Mouse (Mus musculus): ENCODE measurements around the gene Lrrc31.
"Not testable (repeated sequence)": the region's sequence is repeated elsewhere in the genome, so short reads cannot be mapped to it uniquely, and the experiment has no call there.

The Lrrc31 gene

DNA sequence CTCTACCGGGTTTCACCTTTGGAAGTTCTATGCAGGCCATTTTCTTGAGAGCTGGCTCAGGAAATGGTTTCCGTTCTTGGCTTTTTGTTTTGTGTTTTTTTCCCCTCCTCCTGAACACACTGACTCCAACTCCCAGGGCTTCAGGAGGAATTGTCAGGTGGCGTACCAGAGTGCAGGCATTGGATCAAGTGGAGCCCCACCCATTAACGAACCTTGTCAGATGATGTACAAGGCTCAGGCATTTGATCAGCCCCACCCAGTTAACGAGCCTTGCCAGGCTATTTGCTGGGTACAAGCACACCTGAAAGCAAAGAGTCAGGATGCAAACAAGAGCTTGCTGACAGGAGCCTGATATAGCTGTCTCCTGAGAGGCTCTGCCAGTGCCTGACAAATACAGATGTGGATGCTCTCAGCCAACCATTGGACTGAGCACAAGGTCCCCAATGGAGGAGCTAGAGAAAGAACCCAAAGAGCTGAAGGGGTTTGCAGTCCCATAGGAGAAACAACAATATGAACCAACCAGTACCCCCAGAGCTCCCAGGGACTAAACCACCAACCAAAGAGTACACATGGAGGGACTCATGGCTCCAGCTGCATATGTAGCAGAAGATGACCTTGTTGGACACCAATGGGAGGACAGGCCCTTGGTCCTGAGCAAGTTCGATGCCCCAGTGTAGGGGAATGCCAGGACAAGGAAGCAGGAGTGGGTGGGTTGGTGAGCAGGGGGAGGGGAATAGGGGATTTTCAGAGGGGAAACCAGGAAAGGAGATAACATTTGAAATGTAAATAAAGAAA lies at the start of gene Lrrc31:
Gene Lrrc31 (minus strand): TSS at position 133 of the 795 bp plus-strand sequence.
- not testable (repeated sequence) for DNase-seq (ENCODE audit: low read depth)

DNA sequence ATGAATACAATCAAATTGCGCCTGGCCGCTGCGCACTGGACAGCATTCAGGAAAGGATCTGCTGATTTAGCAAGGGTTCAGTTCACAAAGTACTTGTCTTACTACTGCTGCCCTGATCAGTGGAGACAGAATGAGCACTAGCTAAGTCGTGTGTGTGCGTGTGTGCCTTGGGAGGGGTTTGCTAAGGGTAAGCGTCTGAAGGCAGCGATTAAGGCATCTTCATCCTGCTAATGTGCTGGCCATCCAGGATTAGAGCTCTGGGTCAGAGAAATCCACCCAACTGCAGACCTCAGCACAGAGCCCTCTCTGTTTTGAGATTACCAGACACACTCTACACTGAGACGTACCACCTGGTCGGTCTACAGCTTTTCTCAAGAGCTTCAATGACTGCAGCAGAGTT lies 48.7 kb upstream of the Lrrc31 start:
- DNase-seq (ENCODE audit: low read depth), result no peak

DNA sequence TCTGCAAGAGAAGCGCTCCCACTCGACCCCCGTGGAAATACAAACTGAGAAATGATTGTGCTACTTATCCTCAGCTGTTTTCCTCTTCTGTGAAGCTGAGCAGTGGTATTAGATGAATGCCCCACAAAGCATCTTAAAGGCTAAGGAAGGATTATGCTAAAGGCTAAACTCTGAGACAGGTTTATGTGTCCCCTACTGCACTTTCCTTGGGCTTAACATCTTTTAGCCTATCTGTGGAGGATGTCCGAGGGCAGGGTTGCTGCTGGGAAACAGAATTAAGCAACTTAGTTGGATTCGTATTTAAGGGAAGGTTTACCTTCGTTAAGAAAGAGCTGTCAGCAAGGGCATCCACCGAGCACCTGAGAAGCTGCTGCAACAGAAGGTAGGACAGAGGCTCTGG lies 46.4 kb upstream of the Lrrc31 start, which contains the start of gene Samd7:
Gene Samd7 (plus strand): TSS at position 288 of the 400 bp plus-strand sequence.
- DNase-seq (ENCODE audit: low read depth), result no peak

DNA sequence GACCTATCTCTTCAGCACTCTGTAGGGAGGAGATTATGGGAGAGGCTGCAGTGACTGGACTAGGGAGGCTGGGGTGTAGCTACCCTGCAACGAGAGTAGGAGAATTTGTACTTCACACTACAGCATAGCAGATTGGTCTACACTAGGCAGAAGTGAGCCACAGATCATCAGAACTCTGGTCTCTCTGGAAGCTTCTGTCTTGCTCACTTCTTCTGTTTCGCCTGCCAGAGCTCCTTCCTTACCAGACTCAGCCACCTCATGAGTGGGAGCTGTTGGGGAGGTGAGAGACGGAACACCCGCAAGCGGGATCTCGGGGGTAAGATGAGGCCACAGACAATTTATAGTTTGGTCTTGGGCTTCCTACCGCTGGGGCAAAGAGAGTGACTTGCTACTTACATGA lies 43.2 kb upstream of the Lrrc31 start:
- DNase-seq (ENCODE audit: low read depth), result no peak

DNA sequence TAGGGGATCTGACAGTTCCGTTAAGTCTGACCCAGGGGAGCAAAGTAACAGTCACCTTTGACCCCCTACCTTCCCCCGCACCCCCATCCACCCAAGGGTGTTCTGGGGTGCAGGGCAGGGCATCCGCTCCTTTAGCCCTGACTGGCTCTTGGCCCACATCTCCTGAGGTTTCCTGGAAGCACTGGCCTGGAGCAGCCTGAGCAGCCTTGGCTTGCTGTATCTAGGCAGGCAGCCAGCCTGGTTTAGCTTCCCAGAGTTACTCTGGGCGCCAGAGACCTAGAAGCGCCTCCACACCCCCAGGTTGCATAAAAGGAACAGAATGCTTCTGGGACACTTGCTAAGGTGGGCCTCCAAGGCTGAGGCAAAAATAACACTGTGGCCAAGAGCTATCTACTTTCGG lies 41.7 kb upstream of the Lrrc31 start:
- no peak for DNase-seq (ENCODE audit: low read depth)

DNA sequence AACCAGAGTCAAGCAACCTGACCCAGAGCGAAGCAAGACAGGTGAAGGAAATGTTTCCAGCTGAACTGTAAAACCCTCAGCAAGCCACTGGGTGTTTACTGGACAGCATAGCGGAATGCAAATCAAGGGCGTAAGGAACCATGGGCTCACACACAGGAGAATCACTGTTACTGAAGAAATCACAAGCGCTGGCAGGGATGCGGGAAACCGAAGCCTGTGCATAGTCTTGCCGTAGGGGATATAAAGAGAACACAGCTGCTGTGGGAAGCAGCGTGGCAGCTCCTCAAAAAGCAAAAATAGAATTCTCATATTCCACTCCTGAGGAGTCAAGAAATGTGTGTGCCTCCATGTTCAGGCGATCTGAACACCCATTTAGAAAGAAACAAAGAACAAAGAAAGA lies 37.2 kb upstream of the Lrrc31 start:
- DNase-seq (ENCODE audit: low read depth), result no peak

DNA sequence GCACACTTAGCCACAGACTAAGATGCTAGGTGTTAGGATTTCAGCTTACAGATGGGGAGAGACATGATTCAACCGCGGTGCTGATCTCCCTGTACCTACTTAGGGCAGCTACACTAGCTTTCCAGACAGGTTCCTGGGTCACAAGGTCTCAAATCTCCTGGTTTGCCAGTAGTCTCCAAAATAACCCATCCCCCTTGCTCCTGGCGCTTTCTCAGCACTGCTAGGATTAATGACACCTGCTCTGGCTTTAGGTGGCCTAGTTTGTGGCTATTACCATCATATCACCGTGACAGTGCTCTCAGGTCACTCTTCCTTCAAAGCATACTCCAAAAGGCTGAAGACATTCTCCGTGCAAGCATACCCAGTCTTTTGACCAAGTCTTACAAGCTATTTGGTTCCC lies 29.4 kb upstream of the Lrrc31 start:
- DNase-seq (ENCODE audit: low read depth), result no peak

DNA sequence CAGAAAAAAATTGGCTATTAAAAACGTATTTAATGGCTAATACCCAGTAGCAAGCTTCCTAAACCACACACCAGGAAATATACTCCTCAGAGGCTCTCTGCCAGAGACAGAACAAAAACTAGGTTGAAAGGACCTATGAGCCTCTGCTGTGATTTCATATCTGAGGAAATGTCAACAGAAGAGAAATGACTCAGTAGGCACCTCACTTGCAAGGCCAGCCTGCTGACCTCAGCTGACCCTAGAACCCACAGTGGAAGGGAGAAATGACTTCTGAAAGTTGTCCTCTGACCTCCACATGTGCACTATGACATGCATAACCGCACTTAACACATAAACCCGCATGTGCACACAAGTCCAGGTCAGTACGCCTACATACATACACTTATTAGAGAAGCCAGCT lies 27.6 kb upstream of the Lrrc31 start:
- no peak for DNase-seq (ENCODE audit: low read depth)

DNA sequence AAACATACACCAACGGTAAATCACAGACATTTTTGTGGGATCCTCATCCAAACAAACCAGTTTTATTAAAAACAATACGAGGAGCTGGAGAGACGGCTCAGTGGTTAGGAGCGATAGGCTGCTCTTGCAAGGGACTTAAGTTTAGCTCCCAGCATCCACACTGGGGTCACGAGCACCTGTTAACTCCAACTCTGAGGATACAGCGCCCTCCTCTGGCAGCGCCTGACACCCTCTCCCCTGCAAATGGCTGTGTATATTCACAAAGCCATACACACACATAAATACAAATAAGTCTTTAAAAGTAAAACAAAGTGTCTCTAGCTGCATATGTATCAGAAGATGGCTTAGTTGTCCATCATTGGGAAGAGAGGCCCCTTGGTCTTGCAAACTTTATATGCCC lies 25.9 kb upstream of the Lrrc31 start:
- DNase-seq (ENCODE audit: low read depth), result peak; percentile 4

DNA sequence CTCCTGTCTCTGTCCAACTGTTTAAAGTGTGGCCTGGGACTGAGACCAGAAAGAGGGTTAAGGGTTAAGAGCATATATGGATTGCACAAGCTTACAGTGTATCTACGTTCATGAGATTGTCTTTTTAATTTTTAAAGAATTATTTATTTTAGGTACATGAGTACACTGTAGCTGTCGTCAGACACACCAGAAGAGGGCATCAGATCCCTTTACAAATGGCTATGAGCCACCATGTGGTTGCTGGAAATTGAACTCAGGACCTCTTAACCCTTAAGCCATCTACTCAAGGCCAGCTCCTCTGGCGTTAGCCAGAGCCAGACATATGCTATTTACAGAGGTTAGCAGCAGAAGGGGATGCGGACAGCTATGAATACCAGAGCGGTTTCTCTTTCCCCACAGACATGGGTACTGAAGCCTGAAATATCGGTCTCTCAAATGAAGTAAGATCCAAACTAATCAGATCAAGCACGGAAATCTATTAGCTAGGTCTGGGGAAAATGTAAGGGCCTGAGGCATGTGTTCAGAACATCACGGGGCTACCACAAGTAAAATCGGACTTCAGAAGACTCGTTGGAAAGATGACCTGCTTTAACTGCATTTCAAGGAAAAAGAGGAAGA lies 25.3 kb upstream of the Lrrc31 start:
- no peak for DNase-seq (ENCODE audit: low read depth)

DNA sequence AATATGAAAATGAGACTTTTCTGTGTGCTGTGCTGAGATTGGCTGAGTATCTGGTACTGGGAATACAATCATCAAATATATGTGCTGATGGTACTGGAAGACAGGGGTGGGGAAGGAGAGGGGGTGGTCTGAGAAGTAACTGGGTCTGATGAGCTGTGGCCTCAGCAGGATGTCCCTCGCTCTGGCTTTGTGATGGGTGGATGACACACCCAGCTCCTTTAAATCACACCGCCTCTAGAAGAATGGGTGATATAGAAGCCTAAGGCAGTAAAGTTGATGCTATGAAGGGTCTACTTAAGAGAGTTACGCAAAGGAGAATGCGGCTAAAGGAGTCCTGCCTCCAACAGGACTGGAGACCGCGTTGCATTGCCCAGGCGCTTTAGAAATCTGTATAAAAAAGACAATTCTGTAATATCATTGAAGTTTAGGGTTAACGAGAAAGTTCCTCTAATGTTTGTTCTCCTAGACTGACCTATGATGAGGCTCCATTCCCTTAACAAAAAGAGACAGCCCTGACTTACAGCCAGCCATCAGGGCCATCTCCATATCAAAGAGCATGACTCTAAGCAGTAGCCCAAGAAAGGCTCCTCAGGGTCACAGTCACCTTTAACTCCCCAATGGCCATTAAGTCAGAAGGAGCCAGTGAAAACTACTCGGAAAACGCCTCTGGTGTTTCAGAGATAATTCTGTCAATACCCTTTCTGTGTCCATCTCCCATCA lies 24.6 kb upstream of the Lrrc31 start:
- DNase-seq (ENCODE audit: low read depth), result no peak

DNA sequence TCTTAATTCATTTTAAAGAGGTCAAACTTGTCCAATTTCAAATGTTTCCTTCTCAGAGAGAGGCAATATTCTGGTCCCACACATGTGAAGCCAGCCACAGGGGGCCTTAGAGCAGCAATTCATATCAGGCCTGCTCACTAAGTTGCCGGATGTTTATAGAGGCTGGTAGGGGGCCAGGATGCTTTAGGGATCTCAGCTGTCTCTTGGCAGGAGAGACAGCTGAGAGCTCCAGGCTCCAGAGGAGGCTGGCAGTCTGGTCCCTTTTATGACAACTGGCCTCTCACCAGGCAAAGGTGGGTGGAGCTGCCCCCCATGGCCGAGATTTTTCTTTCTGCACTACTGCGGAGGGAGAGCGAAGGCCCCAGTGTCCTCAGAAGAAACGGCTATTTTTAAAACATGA lies 23.5 kb upstream of the Lrrc31 start:
- DNase-seq (ENCODE audit: low read depth), result no peak

DNA sequence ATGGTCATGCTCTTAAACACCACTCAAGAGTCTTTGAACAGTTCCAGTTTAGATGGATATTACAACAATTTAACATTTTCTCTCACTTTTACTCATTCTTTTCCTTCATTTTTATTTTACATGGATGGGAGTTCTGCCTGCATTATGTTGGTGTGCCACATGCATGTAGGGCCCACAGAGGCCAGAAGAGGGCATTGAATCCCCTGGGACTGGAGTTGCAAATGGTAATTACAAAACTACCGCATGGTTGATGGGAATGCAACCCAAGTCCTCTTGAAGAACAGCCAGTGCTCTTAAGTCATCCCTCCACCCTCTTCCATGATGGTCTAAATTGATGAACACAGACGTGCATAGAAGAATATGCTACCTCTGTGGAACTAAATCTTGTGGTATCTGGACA lies 22.8 kb upstream of the Lrrc31 start:
- DNase-seq (ENCODE audit: low read depth), result no peak

DNA sequence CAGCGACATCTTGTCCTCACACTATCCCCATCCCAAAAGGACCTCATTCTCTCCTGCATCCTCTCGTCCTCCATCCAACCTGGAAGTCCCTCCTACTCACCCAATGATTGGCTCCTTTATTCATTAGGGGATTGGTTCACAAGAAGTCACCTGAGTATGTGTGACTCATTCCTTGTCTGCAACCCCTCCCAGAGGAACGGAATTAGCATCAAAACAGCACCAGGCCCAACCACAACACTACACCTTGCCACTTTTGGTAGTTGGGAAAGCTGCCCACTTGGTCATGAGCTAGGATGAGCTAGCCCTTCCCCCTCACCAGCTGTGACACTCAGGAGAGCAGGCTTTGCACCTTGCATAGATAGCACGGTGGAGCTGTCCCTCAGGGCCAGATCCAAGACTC lies 22.4 kb upstream of the Lrrc31 start:
- no peak for DNase-seq (ENCODE audit: low read depth)

DNA sequence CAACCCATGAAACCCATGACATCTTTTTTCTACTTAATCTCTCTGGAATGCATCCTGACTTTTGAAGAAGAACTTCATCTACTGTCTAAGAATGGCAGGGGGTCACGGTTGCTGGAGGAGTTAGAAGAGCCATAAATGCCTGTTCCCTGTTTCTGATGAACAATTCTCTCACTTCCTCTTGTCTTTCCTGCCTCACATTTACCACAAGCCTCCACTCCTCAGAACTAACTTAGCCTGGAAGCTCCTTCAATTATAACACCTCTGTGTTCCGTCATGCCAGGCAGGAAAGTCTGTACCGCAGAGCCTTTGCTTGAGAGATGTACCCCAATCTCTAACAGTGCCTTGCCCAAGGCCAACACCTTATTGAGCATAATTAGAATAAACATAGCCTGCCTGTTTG lies 19.0 kb upstream of the Lrrc31 start:
- no peak for DNase-seq (ENCODE audit: low read depth)

DNA sequence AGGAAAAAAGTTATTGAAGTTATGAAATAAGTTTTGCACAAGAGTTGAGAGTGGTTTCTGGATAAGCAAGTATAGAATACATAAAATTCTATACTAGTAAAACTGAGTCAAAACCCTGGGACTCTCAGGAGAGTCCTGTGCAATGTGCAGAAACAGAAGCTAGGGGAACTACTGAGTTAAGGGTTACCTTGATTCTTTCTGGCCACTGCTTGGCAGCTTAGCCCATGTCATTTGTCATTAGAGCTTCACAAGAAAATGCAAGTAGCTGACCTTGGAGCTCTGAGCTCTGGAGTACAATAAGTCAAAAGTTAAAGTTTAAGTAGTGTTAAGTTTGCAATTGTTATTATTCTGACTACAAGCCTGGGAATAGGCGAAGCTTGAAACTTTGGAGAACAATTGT lies 13.7 kb upstream of the Lrrc31 start:
- no peak for DNase-seq (ENCODE audit: low read depth)

DNA sequence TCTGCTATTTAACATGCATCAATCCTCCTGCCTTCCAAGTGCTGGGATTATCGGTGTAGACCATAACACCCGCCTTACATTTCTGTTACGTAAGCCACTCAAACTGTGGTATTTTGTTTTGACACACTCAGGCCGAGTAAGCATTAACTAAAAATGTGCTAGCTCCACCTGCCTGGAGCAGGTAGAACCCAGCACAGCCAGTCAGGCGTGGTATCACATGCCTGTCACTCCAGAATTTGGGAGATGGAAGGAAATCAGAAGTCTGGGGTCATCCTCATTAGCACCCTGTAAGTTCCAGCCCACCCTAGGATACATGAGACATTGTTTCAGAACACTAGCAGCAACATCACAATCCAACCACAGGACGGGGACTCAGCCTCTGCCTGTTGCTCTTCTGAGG lies 10.5 kb upstream of the Lrrc31 start:
- no peak for DNase-seq (ENCODE audit: low read depth)

DNA sequence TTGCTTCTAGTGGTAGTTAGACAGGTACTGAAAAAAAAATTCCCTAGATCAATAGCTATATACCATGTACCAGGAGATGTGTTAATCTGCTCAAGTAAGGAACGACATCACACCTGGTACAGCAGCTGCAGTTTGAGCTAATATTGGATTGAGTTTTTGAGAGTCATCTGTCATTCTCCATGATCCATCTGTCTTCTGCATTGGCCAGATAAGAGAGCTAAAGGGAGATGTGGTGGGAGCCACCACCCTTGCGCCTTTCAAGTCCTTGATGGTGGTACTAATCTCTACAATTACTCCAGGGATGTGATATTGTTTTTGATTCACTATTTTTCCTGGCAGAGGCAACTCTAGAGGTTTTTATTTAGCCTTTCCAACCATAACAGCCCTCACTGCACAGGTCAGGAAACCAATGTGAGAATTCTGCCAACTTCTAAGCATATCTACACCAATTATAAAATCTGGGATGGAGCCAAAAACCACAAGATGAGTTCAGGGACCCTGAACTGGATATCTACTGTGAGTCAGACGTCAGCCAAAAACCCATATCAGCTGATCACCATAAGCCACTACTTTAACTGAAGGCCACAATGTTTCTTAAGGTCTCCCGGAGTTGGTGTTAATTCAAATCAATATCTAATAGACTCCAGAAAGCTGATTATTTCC lies 7.1 kb upstream of the Lrrc31 start:
- DNase-seq (ENCODE audit: low read depth), result no peak

DNA sequence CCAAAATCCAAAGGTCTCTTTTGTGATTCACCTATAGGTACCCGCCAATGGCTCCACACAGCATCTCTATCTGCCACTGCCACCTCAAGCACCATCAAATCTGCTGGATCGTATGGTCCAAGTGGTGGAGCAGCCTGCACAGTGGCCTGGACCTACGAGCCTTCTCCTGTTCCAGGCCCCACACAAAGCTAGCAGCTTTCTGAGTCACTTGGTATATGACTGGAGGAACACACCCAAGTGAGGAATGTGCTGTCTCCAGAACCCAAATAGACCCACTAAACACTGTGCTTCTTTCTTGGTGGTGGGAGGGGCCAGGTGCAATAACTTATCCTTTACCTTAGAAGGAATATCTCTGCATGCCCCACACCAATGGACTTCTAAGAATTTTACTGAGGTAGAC lies 6.3 kb upstream of the Lrrc31 start:
- DNase-seq (ENCODE audit: low read depth), result no peak

DNA sequence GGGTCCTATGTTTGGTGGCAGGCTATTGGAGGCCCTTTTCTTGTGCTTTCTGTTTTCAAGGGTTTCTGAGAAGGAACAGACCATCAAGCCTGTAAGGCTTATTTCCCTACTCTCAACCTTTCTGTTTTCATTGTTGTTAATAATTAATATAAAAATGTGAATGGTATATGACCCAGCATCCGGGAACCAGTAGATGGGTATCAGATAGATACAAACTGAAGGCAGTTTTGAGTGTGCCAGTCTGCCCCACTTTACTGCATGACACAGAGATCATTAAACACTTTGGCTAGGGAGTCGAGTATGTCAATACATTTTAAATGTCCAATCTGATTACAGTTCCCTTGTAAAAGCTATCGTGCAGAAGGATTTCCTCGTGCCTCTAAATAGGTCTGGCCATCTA lies 1.8 kb downstream of the Lrrc31 start:
- no peak for DNase-seq (ENCODE audit: low read depth)

DNA sequence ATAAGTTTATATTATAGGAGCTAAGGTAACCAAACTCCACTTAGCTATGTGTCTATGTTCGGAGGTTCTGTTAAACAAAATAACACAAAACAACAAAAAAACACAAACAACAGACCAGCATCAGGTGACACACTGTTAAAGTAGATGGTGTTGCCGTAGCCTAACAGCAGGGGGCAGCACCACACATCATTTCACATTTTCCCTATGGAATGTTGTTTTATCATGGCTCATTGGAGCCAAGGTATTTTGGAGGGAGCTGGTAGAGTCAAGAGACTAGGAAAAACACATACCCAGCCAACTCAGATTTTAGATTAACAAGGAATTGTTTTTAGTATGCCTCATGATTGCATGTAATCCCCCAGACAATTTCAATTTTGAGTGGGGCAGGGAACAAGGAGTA lies 3.3 kb downstream of the Lrrc31 start:
- DNase-seq (ENCODE audit: low read depth), result no peak

DNA sequence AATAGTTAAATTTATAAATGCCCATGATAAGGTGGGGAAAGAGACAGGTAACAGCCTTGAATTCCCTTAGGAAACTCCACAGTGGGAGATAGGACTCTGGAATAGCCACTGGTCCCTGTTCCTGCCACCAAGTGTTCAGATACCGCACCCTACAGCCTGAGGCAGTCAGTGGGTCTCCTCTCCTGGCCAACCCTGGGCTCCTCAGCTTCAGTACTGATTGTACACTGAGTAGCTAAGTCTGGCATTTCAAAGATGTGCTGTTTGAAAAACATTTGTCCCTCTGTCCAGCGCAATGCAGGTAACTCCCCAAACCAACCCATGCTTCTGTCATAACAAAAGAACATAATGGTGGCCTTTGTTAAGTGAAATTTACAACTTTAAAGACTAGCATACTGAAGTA lies 4.0 kb downstream of the Lrrc31 start:
- no peak for DNase-seq (ENCODE audit: low read depth)

DNA sequence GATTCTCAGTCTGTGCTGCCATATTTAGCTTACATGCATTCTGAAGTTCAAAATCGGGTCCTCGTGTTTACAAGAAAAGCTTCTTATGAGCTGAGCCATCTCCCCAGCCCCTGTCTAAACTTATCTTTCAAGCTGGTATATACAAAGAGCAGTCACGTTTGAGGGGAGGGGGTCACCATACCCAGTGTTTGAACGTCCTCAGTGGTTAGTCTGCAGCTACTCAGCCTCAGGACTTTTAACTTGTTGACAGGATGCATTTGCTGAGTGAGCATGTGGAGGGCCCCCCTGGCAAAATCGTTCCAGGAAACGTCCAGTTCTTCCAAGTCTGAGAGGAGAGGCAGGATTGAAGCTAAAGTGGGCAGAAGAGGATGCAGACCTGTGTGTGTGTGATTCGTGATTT lies 8.7 kb downstream of the Lrrc31 start:
- DNase-seq (ENCODE audit: low read depth), result no peak

Measured in c-Kit-positive CD71-negative TER-119-negative erythroid progenitor cells, embryonic 14.5 days (primary cell).